In the genomic region with DNA sequence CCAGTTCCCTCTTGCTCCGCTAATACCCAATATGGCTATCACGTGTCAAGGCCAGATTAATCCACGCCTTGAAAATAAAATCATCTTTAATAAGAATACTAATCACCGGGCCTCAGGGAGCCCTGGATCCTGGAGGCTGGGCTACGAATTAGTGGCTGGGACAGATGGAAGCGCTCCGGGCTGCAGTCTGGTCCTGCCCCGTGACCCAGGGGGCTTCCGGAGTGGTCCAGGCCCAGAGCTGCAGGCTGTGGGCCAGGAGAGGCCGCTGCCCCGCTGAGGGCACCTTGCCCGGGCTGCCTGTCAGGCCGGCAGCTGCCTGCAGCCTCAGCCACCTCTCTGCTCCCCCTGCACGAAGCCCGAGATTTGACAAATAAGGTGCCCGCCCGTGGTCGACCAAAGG, we compare ENCODE assay signal across 9 mouse cellular contexts. TPM values are rescaled to one million over a fixed set of nuclear protein-coding genes. Genes with fewer than 3 reads are reported as not detected.
DNase-seq lines count a peak whose midpoint lies in the region; ATAC-seq and TF ChIP-seq lines count a peak whose summit lies in the region.
"Had no signal": no experiment of that assay in that cellular context is flagged by ENCODE, and none has a peak within 500 bp of the region (broad histone marks: within the 10 kb centered on the region; RNA-seq: fewer than 3 reads in every experiment).

No protein-coding gene starts in this region.

- H3K4me2 ChIP-seq in heart, embryonic 13.5 days = peak overlapping the region; percentile 42
- H3K4me2 ChIP-seq in forebrain, embryonic 13.5 days = no peak overlapping the region; the same call in 1 of the 2 replicates
- H3K4me2 ChIP-seq in forebrain, embryonic 12.5 days = no peak overlapping the region

- ATAC-seq in heart, embryonic 13.5 days (ENCODE audit: extremely low read depth, insufficient number of reproducible peaks, low FRiP score, low TSS enrichment) = no peak
- no peak for ATAC-seq in forebrain, embryonic 13.5 days
- no peak for ATAC-seq in forebrain, embryonic 12.5 days (ENCODE audit: low FRiP score)

- no peak for TF ChIP-seq CTCF in brain, embryonic 14.5 days (IDR thresholded peaks at IDR 0.05; ENCODE audit: borderline replicate concordance, extremely low read depth, insufficient read depth, insufficient read length)

- no peaks in the 10 kb centered on the region for H3K36me3 ChIP-seq in heart, embryonic 13.5 days
- H3K36me3 ChIP-seq in forebrain, embryonic 13.5 days (ENCODE audit: poor library complexity, severe bottlenecking) = no peaks in the 10 kb centered on the region
- H3K36me3 ChIP-seq in forebrain, embryonic 12.5 days (replicated peaks) = no peaks in the 10 kb centered on the region

- 22% methylated on average over 18 of the region's 18 CpGs for WGBS in heart, embryonic 13.5 days
- 35% methylated on average over 18 of the region's 18 CpGs for WGBS in forebrain, embryonic 13.5 days
- whole genome bisulfite sequencing in forebrain, embryonic 12.5 days = 30% methylated on average over 18 of the region's 18 CpGs

- H3K9ac ChIP-seq in heart, embryonic 13.5 days = no peak overlapping the region
- H3K9ac ChIP-seq in forebrain, embryonic 13.5 days = no peak overlapping the region
- H3K9ac ChIP-seq in forebrain, embryonic 12.5 days = no peak overlapping the region

- H3K9me3 ChIP-seq in heart, embryonic 13.5 days = no peaks in the 10 kb centered on the region
- H3K9me3 ChIP-seq in forebrain, embryonic 13.5 days (replicated peaks) = no peaks in the 10 kb centered on the region
- no peaks in the 10 kb centered on the region for H3K9me3 ChIP-seq in forebrain, embryonic 12.5 days

- H3K4me3 ChIP-seq in heart, embryonic 13.5 days = no peak overlapping the region
- H3K4me3 ChIP-seq in forebrain, embryonic 13.5 days = no peak overlapping the region
- H3K4me3 ChIP-seq in forebrain, embryonic 12.5 days (replicated peaks) = no peak overlapping the region

- no peak overlapping the region for H3K27ac ChIP-seq in heart, embryonic 13.5 days (replicated peaks)
- no peak overlapping the region for H3K27ac ChIP-seq in forebrain, embryonic 13.5 days
- H3K27ac ChIP-seq in forebrain, embryonic 12.5 days = no peak overlapping the region
- H3K27ac ChIP-seq: kidney, postnatal 0 days had no signal

- peak; percentile 93 for DNase-seq in heart, adult 11 months
- DNase-seq in heart, postnatal 25 days (ENCODE audit: low spot score) = no peak
- DNase-seq in brain, embryonic 14.5 days (ENCODE audit: low read depth) = peak; percentile 48
- DNase-seq in lung, postnatal 4 days = peak; percentile 41 to 87
- DNase-seq in adipocyte (ENCODE audit: low spot score) = no peak

- peaks cover 8% of the 10 kb centered on the region for H3K4me1 ChIP-seq in heart, embryonic 13.5 days
- H3K4me1 ChIP-seq in forebrain, embryonic 13.5 days = peaks cover 24% of the 10 kb centered on the region
- peaks cover 26% of the 10 kb centered on the region for H3K4me1 ChIP-seq in forebrain, embryonic 12.5 days

- H3K27me3 ChIP-seq in heart, embryonic 13.5 days (replicated peaks) = peaks cover 100% of the 10 kb centered on the region
- peaks cover 19% of the 10 kb centered on the region; the same call in 1 of the 2 replicates for H3K27me3 ChIP-seq in forebrain, embryonic 13.5 days
- peaks cover 41% of the 10 kb centered on the region for H3K27me3 ChIP-seq in forebrain, embryonic 12.5 days

- intact Hi-C loops in heart, postnatal 25 days (cut with DNase I) = no loop called here

- TF ChIP-seq POLR2A in brain, embryonic 14.5 days (IDR thresholded peaks at IDR 0.05; ENCODE audit: borderline replicate concordance, extremely low read depth, insufficient read depth, insufficient read length, poor library complexity, severe bottlenecking) = no peak

RNA-seq across cellular contexts. Expression of a gene that starts 13.9 kb away (rescaled TPM):
- not detected for total RNA-seq in heart, postnatal 25 days (2021)
- polyA plus RNA-seq in brain, embryonic 14.5 days (2012; rRNA removed) = 28.5 and 33.9 TPM in 2 replicates
- 0.07 and 0.08 TPM in 2 replicates for polyA plus RNA-seq in heart, embryonic 13.5 days (2015; fragmentation: Nextera tagmentation; extraction: Ambion mirVana)
- polyA plus RNA-seq in forebrain, embryonic 13.5 days (2015; fragmentation: Nextera tagmentation; extraction: Ambion mirVana) = 1.1 and 1.3 TPM in 2 replicates
- polyA plus RNA-seq in forebrain, embryonic 12.5 days (2016; fragmentation: Nextera tagmentation; extraction: Ambion mirVana) = 1.3 and 1.8 TPM in 2 replicates

RNA-seq across cellular contexts. Expression of a gene that starts 44.2 kb away (rescaled TPM):
- 10 to 100 TPM; 46.0 to 46.8 TPM for total RNA-seq in heart, postnatal 25 days (2021)
- 14.2 and 14.9 TPM in 2 replicates for polyA plus RNA-seq in brain, embryonic 14.5 days (2012; rRNA removed)
- polyA plus RNA-seq in heart, embryonic 13.5 days (2015; fragmentation: Nextera tagmentation; extraction: Ambion mirVana) = 18.6 and 23.6 TPM in 2 replicates
- polyA plus RNA-seq in forebrain, embryonic 13.5 days (2015; fragmentation: Nextera tagmentation; extraction: Ambion mirVana) = 10.6 and 12.0 TPM in 2 replicates
- polyA plus RNA-seq in forebrain, embryonic 12.5 days (2016; fragmentation: Nextera tagmentation; extraction: Ambion mirVana) = 10.0 and 12.0 TPM in 2 replicates

RNA-seq across cellular contexts. Expression of a gene that starts 49.9 kb away (rescaled TPM):
- 10 to 100 TPM; 35.2 to 41.2 TPM for total RNA-seq in heart, postnatal 25 days (2021)
- polyA plus RNA-seq in brain, embryonic 14.5 days (2012; rRNA removed) = 18.3 and 19.5 TPM in 2 replicates
- polyA plus RNA-seq in heart, embryonic 13.5 days (2015; fragmentation: Nextera tagmentation; extraction: Ambion mirVana) = 16.7 and 19.9 TPM in 2 replicates
- 8.0 and 8.3 TPM in 2 replicates for polyA plus RNA-seq in forebrain, embryonic 13.5 days (2015; fragmentation: Nextera tagmentation; extraction: Ambion mirVana)
- 9.5 and 10.2 TPM in 2 replicates for polyA plus RNA-seq in forebrain, embryonic 12.5 days (2016; fragmentation: Nextera tagmentation; extraction: Ambion mirVana)

RNA-seq across cellular contexts. Expression of a gene that starts 56.8 kb away (rescaled TPM):
- total RNA-seq in heart, postnatal 25 days (2021) = 10 to 100 TPM; 47.0 to 48.4 TPM
- 27.5 and 30.5 TPM in 2 replicates for polyA plus RNA-seq in brain, embryonic 14.5 days (2012; rRNA removed)
- 31.0 and 37.2 TPM in 2 replicates for polyA plus RNA-seq in heart, embryonic 13.5 days (2015; fragmentation: Nextera tagmentation; extraction: Ambion mirVana)
- polyA plus RNA-seq in forebrain, embryonic 13.5 days (2015; fragmentation: Nextera tagmentation; extraction: Ambion mirVana) = 19.1 and 20.4 TPM in 2 replicates
- 16.0 and 18.8 TPM in 2 replicates for polyA plus RNA-seq in forebrain, embryonic 12.5 days (2016; fragmentation: Nextera tagmentation; extraction: Ambion mirVana)

Comparison
In these comparisons a context has a peak if more than half of its experiments do, and no peak if none do; other contexts are left out.
1. DNase-seq: peak in heart, adult 11 months (single experiment), brain, embryonic 14.5 days (single experiment) and lung, postnatal 4 days (2 of 2); none in heart, postnatal 25 days (single experiment) and adipocyte (single experiment).
2. RNA of a gene that starts 13.9 kb away (polyA plus RNA-seq): 28.5 to 33.9 TPM in brain, embryonic 14.5 days; 1.3 to 1.8 TPM in forebrain, embryonic 12.5 days, 1.1 to 1.3 TPM in forebrain, embryonic 13.5 days and 0.07 to 0.08 TPM in heart, embryonic 13.5 days; every median in the first group is over 10 times any median in the second.